Mouse (Mus musculus) urinary bladder, adult 2 months (tissue): ENCODE data around the gene Bex4. TPM values are rescaled to one million over a fixed set of nuclear protein-coding genes. Genes with fewer than 3 reads are reported as not detected.

Source experiments
- DNase-seq: peaks from one replicate; pipeline ENCODE4 v3.0.0; 2022; ENCODE audit warnings: low spot score
- polyA plus RNA-seq: library from polyadenylated mRNA; depleted of rRNA; stranded (reverse); fragments of >200 nt; gene quantifications from 2 replicates; pipeline ENCODE4 v1.2.3, GENCODE M21; 2012; rRNA removed

Bex4 gene
- polyA plus RNA-seq, 1 experiment: 6.3 TPM

- no peak for DNase-seq
Observed at GRCm38 (mm10) chrX:136183107-136183506, 44.3 kb downstream of the Bex4 start.

Other genes with a start within 250 kb of the Bex4 start
- 6.0 and 10.1 TPM in 2 replicates for gene Arxes2, start 145.2 kb upstream of the Bex4 start, polyA plus RNA-seq
- 0.99 and 1.3 TPM in 2 replicates for gene Arxes1, start 105.6 kb upstream of the Bex4 start, polyA plus RNA-seq
- 1.2 and 1.4 TPM in 2 replicates for gene Bex2, start 70.8 kb upstream of the Bex4 start, polyA plus RNA-seq
- 0.04 and 0.08 TPM in 2 replicates for gene Nxf3, start 53.7 kb upstream of the Bex4 start, polyA plus RNA-seq
- gene Tceal8, start 33.3 kb downstream of the Bex4 start, polyA plus RNA-seq: 70.1 and 78.1 TPM in 2 replicates
- 4.2 and 4.3 TPM in 2 replicates for gene Tceal5, start 64.9 kb downstream of the Bex4 start, polyA plus RNA-seq
- not detected in 2 replicates for gene Tceal7, start 75.8 kb downstream of the Bex4 start, polyA plus RNA-seq
- gene Bex1, start 76.5 kb downstream of the Bex4 start, polyA plus RNA-seq: 1.8 and 2.8 TPM in 2 replicates
- 165 TPM in 2 replicates for gene Tceal9, start 106.1 kb downstream of the Bex4 start, polyA plus RNA-seq
- 90.1 and 103 TPM in 2 replicates for gene Bex3, start 131.3 kb downstream of the Bex4 start, polyA plus RNA-seq